Mouse (Mus musculus) ES-E14 (cell line): ENCODE measurements around the gene Iqce. TPM values are rescaled to one million over a fixed set of nuclear protein-coding genes. Genes with fewer than 3 reads are reported as not detected.

Experiments used
- DNase-seq: peaks from one replicate; pipeline ENCODE4 v3.0.0-alpha.2; 2013; ENCODE audit warnings: low read depth, low spot score
- H3K27ac ChIP-seq: 2 replicates; pipeline ENCODE4 v1.5.1; 2012; ENCODE audit warnings: low read depth, mild to moderate bottlenecking, low read length, moderate library complexity, mixed read lengths; ENCODE audit not compliant: poor library complexity, insufficient read depth, severe bottlenecking
- H3K36me3 ChIP-seq: 2 replicates; pipeline ENCODE4 v1.6.1; 2012; ENCODE audit warnings: mild to moderate bottlenecking, low read length, moderate library complexity, mixed read lengths; ENCODE audit not compliant: control insufficient read depth, poor library complexity, insufficient read depth, severe bottlenecking
- H3K4me1 ChIP-seq, 2 experiments: fragments of 150-350 bp in 1 of 2; sonication (generic) in 1 of 2; 2 replicates each; pipeline ENCODE4 v1.6.1; 2012; ENCODE audit warnings: low read length in 2 of 2, mild to moderate bottlenecking in 1 of 2, mixed read lengths in 1 of 2; ENCODE audit not compliant: control insufficient read depth in 2 of 2, insufficient read depth in 2 of 2, poor library complexity in 1 of 2
- H3K4me3 ChIP-seq, 2 experiments: fragments of 150-350 bp in 1 of 2; sonication (generic) in 1 of 2; 2 replicates each; pipeline ENCODE4 v1.5.1; 2012; ENCODE audit warnings: low read length in 2 of 2, low read depth in 1 of 2, mild to moderate bottlenecking in 1 of 2, mixed read lengths in 1 of 2; ENCODE audit not compliant: insufficient read depth in 1 of 2, poor library complexity in 1 of 2, severe bottlenecking in 1 of 2
- H3K9ac ChIP-seq: 2 replicates; pipeline ENCODE4 v1.6.1; 2012; ENCODE audit warnings: low read depth, mild to moderate bottlenecking, low read length, mixed read lengths; ENCODE audit not compliant: poor library complexity, insufficient read depth, severe bottlenecking
- H3K9me3 ChIP-seq: fragments of 150-350 bp; sonication (generic); 2 replicates; pipeline ENCODE4 v1.6.1; 2012; ENCODE audit warnings: low read depth, mild to moderate bottlenecking, low read length; ENCODE audit not compliant: control insufficient read depth, insufficient read depth
- CHD2 ChIP-seq: IDR thresholded peaks from 2 replicates; pipeline ENCODE4 v1.6.1; 2014; ENCODE audit warnings: mild to moderate bottlenecking, low read depth, low read length, inconsistent platforms
- HCFC1 ChIP-seq: IDR thresholded peaks from 2 replicates; pipeline ENCODE4 v1.6.1; 2012; ENCODE audit warnings: low read length, inconsistent platforms, borderline replicate concordance; ENCODE audit not compliant: insufficient read depth
- MAFK ChIP-seq: IDR thresholded peaks from 2 replicates; pipeline ENCODE4 v1.6.1; 2014; ENCODE audit warnings: mild to moderate bottlenecking, low read depth, low read length, inconsistent platforms; ENCODE audit not compliant: insufficient read depth
- ZC3H11A ChIP-seq: IDR thresholded peaks from 2 replicates; pipeline ENCODE4 v1.6.1; 2012; ENCODE audit warnings: low read depth, mild to moderate bottlenecking, inconsistent platforms, low read length, borderline replicate concordance
- ZNF384 ChIP-seq: IDR thresholded peaks from 2 replicates; pipeline ENCODE4 v1.6.1; 2012; ENCODE audit warnings: low read depth, low read length, inconsistent platforms
- in situ Hi-C, 2 experiments: fragments of 600-800 bp; cut with MboI; formaldehyde crosslinking; loops; one replicate each; pipeline ENCODE4 v1.15.1; 2025; ENCODE audit warnings: low sequenced_read_pairs in 2 of 2, inconsistent platforms in 1 of 2; ENCODE audit not compliant: unreplicated experiment in 2 of 2
- total RNA-seq: library from RNA; depleted of rRNA; stranded (reverse); fragments of 300-350 nt; gene quantifications from 2 replicates; pipeline ENCODE4 v1.2.3, GENCODE M21; 2012

The Iqce gene
- total RNA-seq, 1 experiment, result 9.9 TPM

DNA sequence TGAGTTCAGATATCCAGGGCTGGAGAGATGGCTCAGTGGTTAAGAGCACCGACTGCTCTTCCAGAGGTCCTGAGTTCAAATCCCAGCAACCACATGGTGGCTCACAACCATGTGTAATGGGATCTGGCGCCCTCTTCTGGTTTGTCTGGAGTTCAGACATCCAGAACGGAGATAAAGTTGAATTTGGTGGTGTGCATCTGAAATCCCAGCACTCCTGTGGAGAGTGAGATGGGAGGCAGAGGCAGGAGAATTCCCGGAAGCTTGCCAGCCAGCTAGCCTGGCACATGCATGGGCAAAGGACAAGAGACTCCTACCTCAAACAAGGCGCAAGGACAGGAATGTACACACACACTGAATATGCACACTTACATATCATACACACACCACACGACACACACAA lies 57.9 kb downstream of the Iqce start:
- Histone ChIP-seq H3K9me3 (no peaks in the 10 kb centered on the region), H3K4me3 (no peak overlapping the region), H3K9ac (no peak overlapping the region), H3K36me3 (no peaks in the 10 kb centered on the region), H3K4me1 (no peaks in the 10 kb centered on the region), H3K27ac (no peak overlapping the region)
- TF ChIP-seq ZNF384 (no peak), ZC3H11A (no peak), HCFC1 (no peak)
- in situ Hi-C loops, result no loop called here
- no peak for DNase-seq

DNA sequence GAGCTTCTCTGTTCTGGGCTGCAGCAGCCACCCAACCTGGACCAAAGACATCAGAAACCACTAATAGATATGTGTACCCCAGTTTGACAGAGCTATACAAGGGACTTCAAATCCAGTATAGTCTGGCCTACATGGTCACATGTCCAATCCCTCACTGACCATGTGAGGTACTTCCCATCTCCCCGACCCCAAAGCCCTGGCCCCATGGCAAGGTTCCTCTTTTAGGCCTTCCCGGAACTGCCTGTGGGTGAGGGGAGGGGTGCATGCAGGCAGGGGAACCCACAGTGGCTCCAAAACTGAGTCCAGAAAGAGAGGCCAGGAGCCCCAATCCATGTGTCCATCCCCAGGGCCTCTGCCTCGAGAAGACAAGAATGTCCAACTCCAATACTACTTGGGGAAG lies 60.1 kb downstream of the Iqce start:
- no peak overlapping the region for H3K9ac ChIP-seq
- DNase-seq, result no peak
- H3K4me3 ChIP-seq, result no peak overlapping the region
- H3K9me3 ChIP-seq, result no peaks in the 10 kb centered on the region
- in situ Hi-C loops, result no loop called here
- no peak overlapping the region for H3K27ac ChIP-seq
- no peak for TF ChIP-seq HCFC1
- TF ChIP-seq ZNF384, result no peak
- TF ChIP-seq MAFK, result no peak
- no peak for TF ChIP-seq ZC3H11A
- TF ChIP-seq CHD2, result no peak
- no peaks in the 10 kb centered on the region for H3K36me3 ChIP-seq
- no peaks in the 10 kb centered on the region for H3K4me1 ChIP-seq

DNA sequence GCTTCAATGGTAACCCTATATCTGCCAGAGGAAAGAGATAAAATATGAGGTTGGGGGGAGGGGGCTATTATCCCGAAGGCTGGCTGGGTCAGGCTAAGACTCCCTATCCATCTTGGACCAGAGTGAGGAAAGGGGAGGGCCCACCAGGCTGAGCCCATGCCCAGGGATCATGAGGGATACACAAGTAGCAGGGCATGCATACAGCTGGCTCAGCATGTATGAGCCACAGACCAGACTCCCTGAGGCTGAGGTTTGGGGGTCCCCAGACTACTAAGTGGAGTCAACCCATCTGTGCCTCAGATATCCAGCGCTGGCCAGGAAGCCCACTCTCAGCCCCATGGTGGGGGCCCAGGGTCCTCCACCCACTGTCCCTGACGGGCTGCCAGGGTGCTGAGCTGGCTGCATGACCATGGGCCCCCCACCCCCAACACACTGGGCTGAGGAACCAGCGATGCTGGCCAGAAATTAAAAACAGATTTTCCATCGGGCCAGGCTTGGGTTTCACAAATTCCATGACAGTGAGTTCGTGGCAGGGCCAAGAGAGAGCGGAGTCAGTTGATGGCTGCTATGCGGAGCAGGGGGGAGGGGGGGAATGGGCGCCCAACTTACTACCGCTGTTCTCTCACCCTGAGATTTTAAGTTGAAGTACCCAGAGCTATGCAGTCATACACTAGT lies 60.8 kb downstream of the Iqce start:
- no peak overlapping the region for H3K9ac ChIP-seq
- in situ Hi-C loops, result no loop called here
- TF ChIP-seq ZNF384, result no peak
- no peak for TF ChIP-seq CHD2
- no peak for TF ChIP-seq MAFK
- no peak for TF ChIP-seq ZC3H11A
- TF ChIP-seq HCFC1, result no peak
- H3K27ac ChIP-seq, result no peak overlapping the region
- no peaks in the 10 kb centered on the region for H3K36me3 ChIP-seq
- H3K4me1 ChIP-seq, result no peaks in the 10 kb centered on the region
- no peaks in the 10 kb centered on the region for H3K9me3 ChIP-seq
- no peak for DNase-seq
- no peak overlapping the region for H3K4me3 ChIP-seq

DNA sequence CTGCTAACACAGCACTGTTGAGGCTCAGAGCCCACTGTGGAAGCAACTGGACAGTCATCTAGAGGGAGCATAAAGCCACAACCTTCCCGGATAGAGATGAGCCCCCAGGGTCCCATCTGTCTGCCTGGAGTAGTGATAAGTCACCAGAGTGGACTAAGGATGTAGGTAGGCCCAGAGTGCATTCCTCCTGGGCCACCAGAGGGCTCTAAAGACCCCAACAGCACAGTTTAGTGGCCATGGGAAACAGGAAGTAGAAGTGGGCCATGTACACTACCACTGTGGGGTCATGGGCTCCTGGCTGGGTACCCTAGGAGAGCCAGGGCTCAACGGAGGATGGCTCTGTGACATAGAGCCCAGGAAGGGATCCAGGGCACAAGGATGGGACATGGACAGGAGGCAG lies 61.4 kb downstream of the Iqce start:
- H3K9ac ChIP-seq, result no peak overlapping the region
- no peak overlapping the region for H3K27ac ChIP-seq
- no peak for DNase-seq
- H3K9me3 ChIP-seq, result no peaks in the 10 kb centered on the region
- TF ChIP-seq HCFC1 (no peak), ZC3H11A (no peak), CHD2 (no peak), ZNF384 (no peak)
- no peak overlapping the region for H3K4me3 ChIP-seq
- no peaks in the 10 kb centered on the region for H3K36me3 ChIP-seq
- no peaks in the 10 kb centered on the region for H3K4me1 ChIP-seq
- in situ Hi-C loops, result no loop called here

DNA sequence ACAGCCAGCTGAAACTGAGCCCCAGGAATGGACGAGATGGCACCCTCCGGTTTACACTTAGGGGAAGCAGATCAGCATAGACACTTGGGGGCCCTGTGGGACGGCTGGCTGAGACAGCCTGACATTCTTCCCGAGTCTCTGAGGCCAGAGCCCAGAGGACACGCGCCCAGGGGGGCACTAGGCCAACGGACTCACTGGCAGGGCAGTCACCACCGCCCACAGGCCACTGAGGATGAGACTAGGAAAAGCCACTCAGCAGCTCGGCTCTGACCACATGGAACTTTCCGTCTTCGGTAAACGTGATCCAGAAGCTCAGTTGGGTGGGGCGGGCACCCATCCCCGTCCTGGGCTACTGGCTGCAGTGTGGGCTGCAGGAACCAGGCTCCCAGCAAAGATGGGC lies 62.3 kb downstream of the Iqce start:
- no peak for TF ChIP-seq HCFC1
- TF ChIP-seq ZNF384, result no peak
- TF ChIP-seq CHD2, result no peak
- TF ChIP-seq ZC3H11A, result no peak
- TF ChIP-seq MAFK, result no peak
- in situ Hi-C loops, result no loop called here
- H3K4me1 ChIP-seq, result peaks cover 0 to 3% of the 10 kb centered on the region in 2 experiments; a peak in 1 of 4 replicates
- H3K4me3 ChIP-seq, result no peak overlapping the region
- H3K36me3 ChIP-seq, result no peaks in the 10 kb centered on the region; the same call in 1 of the 2 replicates
- no peak overlapping the region for H3K9ac ChIP-seq
- H3K9me3 ChIP-seq, result no peaks in the 10 kb centered on the region
- H3K27ac ChIP-seq, result no peak overlapping the region
- DNase-seq, result no peak
